Mouse (Mus musculus) retina, embryonic 14.5 days (tissue): ENCODE data around the gene AU015836.
"Not testable (repeated sequence)": the region's sequence is repeated elsewhere in the genome, so short reads cannot be mapped to it uniquely, and the experiment has no call there.

Experiments
- DNase-seq: peaks from one replicate; pipeline ENCODE4 v3.0.0-alpha.2; 2015; ENCODE audit warnings: low spot score

AU015836 gene

DNA sequence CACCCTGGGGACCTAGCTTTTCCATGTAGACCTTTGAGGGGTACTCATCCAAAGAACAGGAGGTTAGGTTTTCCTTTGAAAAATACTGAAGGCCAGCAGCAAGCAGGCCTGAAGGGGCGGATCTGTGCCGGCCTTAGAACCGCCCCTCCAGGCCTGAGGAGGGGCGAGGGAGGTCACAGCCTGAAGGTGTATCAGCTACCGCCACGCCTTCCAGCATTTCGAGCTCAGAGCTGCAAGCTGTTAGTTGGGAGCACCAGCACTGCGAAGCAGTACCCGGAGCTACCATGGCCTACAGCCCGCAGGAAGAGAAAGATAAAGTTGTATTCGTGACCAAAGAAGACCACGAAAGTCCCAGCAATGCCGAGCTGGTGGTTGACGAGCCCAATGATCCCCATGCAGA, at the start of gene AU015836:
Gene AU015836, plus strand, starts transcription at position 216 of the 400 bp plus-strand sequence.
- no peak for DNase-seq

DNA sequence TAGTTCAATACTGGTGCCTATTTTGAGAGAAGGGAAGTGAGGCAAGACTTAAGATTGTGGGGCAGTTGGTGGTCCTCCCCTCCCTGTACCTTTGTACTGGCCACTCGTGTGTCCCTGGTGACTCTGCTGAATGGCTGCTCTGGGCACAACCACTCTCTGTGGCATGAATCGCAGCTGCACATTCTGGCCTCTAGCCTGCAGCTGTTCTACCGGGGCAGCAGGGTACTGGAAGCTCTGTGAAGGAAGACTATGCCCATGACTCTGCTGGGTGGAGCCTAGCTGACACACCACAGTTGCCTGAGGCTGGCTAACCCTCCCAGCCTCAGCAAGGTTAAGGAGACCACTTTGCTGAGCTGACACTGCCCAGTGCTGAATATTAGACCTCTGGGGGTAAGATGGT, 49.4 kb upstream of the AU015836 start:
- no peak for DNase-seq

DNA sequence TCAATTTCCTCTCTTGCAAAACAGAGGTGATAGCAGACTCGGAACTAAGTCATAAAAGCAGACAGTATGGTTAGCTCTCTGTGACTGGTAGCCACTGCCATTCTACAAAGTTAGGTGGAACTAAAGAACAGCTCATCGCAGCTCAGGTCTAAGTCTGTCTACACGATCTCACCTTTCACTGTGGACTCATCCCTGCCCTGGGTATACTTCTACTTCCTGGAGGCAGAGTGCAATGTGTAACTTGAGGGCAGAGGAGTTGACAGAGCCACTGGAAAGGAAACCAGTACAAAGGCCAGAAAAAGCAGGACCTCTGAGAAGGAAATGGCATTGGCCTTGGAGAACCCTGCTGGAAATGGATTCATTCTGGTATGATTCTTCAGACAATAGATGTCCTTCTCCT, 40.1 kb upstream of the AU015836 start:
- DNase-seq: no peak

DNA sequence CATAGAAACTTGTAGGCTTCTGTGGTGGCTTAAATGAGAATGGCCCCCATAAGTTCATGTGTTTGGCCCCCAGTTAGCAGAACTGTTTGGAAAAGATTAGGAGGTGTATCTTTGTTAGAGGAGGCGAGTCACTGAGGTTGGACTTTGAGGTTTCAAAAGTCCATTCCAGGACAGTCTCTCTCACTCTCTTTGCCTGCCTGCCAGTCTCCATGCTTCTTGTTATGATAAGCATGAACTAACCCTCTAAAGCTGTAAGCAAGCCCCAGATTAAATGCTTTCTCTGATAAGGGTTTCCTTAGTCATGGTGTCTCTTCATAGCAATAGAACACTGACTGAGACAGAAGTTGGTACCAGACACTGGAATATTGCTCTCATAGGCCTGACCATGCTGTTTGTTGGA, 39.7 kb upstream of the AU015836 start:
- no peak for DNase-seq

DNA sequence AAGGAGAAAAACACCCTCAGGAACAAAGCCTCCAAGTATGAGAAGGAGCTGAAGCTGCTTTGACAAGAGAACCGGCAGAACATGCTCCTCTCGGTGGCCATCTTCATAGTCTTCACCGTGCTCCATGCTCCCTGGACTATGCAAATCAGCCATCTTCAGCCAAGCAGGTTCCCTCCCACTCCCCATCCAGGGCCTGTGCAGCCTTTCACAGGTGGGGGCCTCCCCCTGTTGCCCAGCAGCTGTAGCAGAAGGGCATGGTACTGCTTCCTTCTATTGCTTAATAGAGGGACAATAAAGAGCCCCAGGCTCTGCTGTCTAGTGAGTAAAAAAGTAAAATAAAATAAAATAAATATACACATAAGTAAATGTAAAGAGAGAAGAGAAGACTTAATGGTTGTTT, 36.8 kb upstream of the AU015836 start:
- no peak for DNase-seq

DNA sequence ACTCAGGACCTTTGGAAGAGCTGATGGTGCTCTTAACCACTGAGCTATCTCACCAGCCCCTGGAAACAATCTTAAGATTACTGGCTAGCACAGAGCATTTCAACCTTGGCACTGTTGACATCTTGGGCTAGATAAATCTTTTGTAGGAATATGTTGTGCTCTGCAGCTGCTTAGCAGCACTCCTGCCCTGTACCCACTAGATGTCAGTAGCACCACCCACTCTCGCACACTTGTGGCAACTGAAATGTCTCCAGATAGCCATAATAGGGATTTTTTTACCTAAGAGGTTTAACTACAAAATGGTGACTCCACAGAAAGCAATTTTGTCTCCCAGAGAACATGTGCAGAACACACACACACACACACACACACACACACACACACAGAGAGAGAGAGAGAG, 11.7 kb upstream of the AU015836 start:
- DNase-seq: peak; percentile 32

DNA sequence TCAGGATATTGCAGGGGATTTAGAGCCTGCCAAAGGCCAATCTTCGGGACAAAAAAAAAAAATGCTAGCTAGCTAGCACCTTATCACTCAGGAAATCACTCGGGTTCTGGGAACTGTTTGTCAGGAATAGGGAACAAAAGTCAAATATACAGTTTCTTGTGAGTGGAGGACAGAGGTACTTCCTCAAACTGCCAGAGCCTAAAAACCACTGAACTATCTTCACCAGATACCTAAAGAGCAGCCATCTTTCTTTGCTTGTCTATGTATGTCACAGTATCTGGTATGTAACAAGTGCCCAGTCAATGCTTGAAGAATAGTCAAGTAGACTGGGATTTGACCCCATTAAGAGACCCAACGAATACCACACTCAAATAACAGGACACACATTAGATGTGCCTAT, 10.0 kb upstream of the AU015836 start:
- no peak for DNase-seq

DNA sequence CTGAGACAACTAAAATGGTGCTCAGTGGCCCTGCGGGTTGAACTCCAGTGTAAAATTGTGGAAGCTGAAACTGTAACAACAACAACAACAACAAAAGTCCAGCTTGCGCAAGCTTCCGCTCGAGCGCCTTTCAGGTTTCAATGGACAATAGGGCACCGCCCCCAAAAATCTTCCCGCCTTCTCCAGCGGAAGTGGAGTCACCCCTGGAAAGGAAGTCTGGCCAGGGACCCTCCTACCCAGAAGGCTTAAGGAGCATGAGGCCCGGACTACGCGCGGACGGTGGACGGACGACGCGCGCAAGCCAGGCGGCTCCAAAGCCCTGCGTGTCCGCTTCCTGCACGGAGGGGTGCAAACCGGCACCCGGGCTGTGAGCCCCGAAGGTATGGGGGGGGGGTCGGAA, 11.9 kb downstream of the AU015836 start:
- no peak for DNase-seq

DNA sequence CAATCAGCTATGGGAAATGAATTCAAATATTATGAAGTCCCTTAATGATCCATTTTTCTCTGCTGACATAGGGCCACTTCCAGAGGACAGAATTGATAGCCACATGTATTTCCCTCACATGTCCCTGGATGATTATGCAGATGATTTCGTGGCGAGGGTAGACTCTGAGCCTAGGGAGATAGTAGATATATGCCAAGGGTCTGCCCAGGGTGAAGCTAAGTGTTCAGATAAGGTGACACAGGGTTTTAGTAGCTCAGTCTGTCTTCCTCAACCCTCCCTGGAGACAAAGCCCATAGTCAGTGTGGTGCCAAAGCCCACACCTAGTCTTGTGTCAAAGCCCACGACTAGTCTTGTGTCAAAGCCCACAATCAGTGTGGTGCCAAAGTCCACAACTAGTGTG, 13.7 kb downstream of the AU015836 start:
- no peak for DNase-seq

DNA sequence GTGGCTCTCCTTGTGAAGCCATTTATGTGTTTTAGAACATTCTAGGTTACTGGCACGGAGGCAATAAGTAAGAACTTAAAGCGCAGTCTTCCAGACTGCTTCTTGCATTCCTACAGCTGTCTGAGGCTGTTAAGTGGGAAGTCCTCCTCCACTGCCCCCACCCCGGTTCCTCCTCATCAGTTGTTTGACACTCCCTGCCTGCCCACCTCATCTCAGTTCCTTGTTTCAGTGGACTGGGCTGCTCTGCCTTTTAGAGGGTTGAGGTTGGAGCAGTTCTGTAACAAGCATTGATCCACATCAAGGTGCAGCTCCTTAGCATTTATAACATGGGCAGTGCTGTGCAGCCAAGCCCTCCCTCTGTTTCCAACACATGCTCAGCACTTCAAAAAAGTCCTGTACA, 16.6 kb downstream of the AU015836 start:
- DNase-seq: not testable (repeated sequence)

DNA sequence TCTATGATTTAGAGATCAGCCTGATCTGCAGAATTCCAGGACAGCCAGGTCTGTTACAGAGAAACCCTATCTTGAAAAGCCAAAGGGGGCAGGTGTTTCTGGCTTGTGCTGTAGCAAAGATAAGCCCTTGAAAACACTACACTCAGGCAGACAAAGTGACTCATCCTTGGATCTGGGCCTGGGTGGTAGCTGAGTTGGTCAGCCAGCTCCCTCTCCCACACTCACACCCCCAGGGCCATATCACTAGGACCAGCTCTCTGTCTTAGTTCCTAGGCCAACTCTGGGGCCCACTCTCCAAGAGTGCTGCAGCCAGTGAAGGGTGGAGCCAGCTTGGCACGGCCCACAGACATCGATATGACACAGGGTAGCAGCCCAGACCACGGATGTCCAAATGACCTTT, 38.5 kb downstream of the AU015836 start:
- DNase-seq: no peak

DNA sequence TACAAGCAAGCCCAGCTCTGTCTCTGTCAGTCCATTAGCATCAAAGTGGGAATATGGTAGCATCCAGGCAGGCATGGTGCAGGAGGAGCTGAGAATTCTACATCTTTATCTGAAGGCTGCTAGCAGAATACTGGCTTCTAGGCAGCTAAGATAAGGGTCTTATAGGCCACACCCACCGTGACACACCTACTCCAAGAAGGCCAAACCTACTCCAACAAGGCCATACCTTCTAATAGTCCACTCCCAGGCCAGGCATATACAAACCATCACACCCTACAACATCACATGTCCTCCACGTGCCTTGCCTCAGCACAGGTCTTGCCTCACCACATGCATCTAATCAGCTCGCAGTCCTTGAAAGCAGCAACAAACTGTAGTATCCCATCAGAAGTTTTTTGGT, 41.0 kb downstream of the AU015836 start:
- DNase-seq: no peak

DNA sequence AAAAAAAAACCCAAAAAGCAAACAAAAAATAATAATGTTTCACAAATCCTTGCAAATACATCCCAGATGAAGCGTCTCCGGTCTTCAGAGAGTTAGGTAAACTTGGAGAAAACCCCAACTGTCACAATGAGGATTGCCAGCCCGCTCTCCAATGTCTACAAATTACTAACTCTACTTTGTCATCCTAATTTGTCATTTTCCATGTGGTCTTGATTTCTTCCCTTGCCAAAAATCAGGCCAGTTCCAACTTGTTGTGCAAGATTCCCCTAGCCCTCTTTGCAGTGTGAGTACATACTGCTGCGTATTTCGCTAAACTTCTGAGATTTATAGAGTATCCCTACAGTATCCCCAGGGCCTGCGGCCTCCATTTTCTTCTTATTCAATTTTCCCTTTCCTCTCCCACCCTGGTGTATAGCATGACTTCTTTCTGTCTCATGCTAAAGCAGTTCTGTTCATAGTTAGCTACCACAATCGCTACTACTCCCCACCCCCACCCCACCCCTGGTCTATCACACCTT, 43.3 kb downstream of the AU015836 start:
- no peak for DNase-seq

DNA sequence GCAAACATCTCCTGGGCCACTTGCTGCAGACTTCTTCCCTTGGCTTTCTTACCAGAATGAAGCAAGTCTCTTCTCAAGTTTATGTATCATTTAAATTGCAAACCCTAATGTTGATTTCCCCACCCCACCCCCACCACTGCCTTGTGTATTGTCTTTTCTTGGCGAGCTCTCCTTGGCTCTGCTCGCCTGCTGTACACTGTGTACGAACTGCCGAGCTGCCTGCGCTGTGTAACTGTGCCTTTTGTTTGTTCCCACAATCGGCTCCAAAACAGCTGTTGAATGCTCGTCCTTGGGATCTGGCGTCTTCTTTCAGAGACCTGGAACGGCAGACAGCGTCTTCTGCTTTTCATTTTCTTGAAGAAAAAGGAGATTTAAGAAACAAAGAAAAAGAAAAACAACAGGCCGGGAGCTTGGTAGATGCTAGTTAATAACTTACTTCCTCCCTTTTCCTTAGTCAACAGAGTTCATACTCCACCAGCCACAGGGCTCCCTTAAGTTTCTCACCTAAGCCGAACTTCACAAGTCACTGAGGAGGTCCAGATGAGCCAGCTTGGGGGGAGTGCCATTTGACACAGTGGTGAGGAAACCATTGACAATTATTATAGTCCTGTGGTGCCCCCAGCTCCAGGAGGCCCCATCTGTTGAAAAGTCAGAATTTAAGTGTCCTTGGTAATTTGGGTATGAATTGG, 44.2 kb downstream of the AU015836 start:
- DNase-seq: peak; percentile 5

DNA sequence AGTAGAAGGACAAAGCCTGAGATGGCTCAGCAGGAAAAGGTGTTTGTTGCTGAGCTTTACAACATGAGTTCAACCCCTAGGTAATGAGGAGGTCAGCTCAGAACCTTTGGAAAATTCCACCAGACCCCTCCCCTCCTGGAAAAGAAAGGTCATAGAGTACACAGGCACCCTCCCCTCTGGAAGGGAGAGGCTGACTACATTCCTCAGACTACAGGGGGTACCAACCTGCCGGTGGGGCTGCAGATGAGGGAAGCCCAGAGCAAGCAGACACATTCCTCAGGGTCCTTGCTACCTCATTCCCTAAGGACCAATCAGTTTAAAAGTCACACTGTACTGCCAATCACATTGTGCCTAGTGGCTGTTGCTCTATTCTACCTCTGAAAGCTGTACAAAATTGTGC, 48.4 kb downstream of the AU015836 start:
- DNase-seq: no peak

DNA sequence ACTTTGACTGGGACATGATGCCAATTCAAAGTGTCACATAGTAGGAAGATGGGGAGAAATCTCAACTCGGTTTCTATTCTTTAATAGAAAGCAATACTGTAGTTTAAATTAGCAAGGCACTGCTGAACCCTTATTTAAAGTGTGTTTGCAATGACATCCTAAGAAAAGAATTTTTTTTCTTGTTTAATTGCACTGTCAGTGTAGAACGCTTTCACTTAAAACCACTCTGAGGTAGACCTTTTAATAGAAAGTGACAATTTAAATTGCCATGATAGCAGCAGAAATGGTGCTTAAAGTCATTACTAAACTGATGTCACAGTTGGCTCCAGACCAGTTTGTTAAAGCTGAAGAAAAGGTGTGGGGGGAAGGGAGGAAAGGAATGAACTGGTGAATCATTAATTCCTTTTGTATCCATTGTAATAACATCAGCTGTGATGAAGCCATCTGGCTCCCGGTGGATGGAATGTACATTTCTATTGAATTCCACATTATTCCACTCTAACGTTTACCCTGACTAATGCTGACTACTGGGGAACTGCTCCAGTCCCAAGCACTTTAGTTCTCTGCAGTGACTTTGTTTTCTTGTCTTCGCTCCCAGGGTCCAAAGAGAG, 53.9 kb downstream of the AU015836 start:
- DNase-seq: no peak
